Mouse (Mus musculus): Measurements from ENCODE around the gene Brca1. TPM values are rescaled to one million over a fixed set of nuclear protein-coding genes. Genes with fewer than 3 reads are reported as not detected.

The Brca1 gene
- polyA plus RNA-seq, 1 experiment from 2014 or later = 24.7 TPM

DNA sequence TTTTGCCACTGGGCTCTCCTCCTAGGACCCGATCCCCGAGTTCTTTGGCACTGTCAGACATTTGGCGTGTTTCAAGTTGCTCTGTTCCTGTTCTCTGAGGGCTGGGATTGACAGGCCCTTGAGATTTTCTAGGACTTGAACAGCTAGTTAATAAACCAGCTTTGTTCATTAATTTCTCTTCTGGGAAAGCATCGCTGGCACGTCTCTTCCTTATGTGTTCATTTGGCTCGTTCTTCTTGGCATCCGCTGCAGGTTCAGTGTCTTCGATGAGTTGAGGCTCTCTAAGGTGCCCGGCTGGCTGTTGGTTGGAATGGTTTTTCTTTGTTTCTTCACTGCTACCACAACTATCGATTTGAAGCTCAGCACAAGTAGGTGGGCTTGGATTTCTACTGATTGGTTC lies 26.7 kb downstream of the Brca1 start:
- DNase-seq (ENCODE audit: low spot score) (no peak), ATAC-seq (replicated peaks; ENCODE audit: insufficient number of reproducible peaks, low FRiP score, low TSS enrichment, low read depth) (no peak)
- no peak overlapping the region for H3K4me2 ChIP-seq (ENCODE audit: low read depth, low read length)
- H3K9me3 ChIP-seq (replicated peaks; ENCODE audit: control insufficient read depth, low read length) = no peaks in the 10 kb centered on the region
- H3K36me3 ChIP-seq (replicated peaks; ENCODE audit: control insufficient read depth, insufficient read depth, low read depth, low read length) = no peaks in the 10 kb centered on the region; the same call in 1 of the 2 replicates
- no peak overlapping the region for H3K27ac ChIP-seq (replicated peaks; ENCODE audit: low read depth, low read length)
- no peaks in the 10 kb centered on the region for H3K27me3 ChIP-seq (ENCODE audit: control insufficient read depth, insufficient read depth, low read length)
- WGBS = 94% methylated on average over 10 of the region's 10 CpGs
- H3K4me1 ChIP-seq (ENCODE audit: control insufficient read depth, insufficient read depth, low read length) = no peaks in the 10 kb centered on the region
- no peak overlapping the region for H3K9ac ChIP-seq (replicated peaks; ENCODE audit: low read length)
- no peak overlapping the region for H3K4me3 ChIP-seq (ENCODE audit: low read depth, low read length)

DNA sequence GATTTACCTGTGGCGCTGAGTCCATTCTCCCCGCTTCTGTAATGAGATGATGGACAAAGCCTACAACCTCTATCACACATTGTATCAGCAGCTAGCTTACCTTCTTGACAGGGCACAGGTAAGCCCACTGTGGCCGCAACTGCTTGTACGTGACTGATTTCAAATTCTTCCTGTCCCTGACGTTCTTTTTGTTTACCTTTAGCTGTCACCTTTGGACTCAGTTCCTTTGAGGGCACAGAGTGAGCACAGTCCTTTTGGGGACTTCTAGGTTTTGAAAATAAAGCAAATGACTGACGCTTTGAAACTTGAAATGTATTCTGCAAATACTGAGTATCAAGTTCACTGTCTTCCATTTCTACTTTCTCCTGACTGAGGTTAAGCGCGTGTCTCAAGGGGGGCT lies 27.3 kb downstream of the Brca1 start:
- no peak for ATAC-seq (replicated peaks; ENCODE audit: insufficient number of reproducible peaks, low FRiP score, low TSS enrichment, low read depth)
- Histone ChIP-seq H3K9ac (replicated peaks; ENCODE audit: low read length) (no peak overlapping the region), H3K9me3 (replicated peaks; ENCODE audit: control insufficient read depth, low read length) (no peaks in the 10 kb centered on the region), H3K27me3 (ENCODE audit: control insufficient read depth, insufficient read depth, low read length) (no peaks in the 10 kb centered on the region), H3K4me1 (ENCODE audit: control insufficient read depth, insufficient read depth, low read length) (no peaks in the 10 kb centered on the region), H3K27ac (replicated peaks; ENCODE audit: low read depth, low read length) (no peak overlapping the region), H3K4me3 (ENCODE audit: low read depth, low read length) (no peak overlapping the region), H3K36me3 (replicated peaks; ENCODE audit: control insufficient read depth, insufficient read depth, low read depth, low read length) (no peaks in the 10 kb centered on the region; the same call in 1 of the 2 replicates), H3K4me2 (ENCODE audit: low read depth, low read length) (no peak overlapping the region)
- 94% methylated on average over 8 of the region's 8 CpGs for WGBS
- DNase-seq (ENCODE audit: low spot score) = no peak

DNA sequence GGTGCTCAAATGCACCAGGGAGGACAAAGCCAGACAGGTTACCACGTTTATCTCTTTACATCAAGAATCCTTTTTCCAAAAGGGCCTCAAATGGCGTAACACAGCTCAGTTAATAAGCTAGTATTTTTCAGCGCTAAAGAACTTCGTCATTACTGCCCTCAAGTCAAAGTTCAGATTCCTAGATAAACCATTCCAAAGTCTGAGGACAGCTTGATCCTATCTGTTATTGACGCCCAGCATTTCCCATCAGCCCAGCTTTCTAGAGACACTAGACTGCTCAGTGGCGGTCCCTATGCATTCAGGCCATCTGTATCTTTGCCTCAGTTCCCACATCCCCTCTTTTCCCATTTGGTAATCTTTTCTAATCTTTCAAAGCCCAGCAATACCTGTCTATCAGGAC lies 32.4 kb downstream of the Brca1 start:
- Histone ChIP-seq H3K4me3 (ENCODE audit: low read depth, low read length) (no peak overlapping the region), H3K27ac (replicated peaks; ENCODE audit: low read depth, low read length) (no peak overlapping the region), H3K36me3 (replicated peaks; ENCODE audit: control insufficient read depth, insufficient read depth, low read depth, low read length) (peaks cover 3% of the 10 kb centered on the region; the same call in 1 of the 2 replicates), H3K27me3 (ENCODE audit: control insufficient read depth, insufficient read depth, low read length) (no peaks in the 10 kb centered on the region), H3K4me1 (ENCODE audit: control insufficient read depth, insufficient read depth, low read length) (no peaks in the 10 kb centered on the region), H3K9me3 (replicated peaks; ENCODE audit: control insufficient read depth, low read length) (no peaks in the 10 kb centered on the region), H3K9ac (replicated peaks; ENCODE audit: low read length) (no peak overlapping the region), H3K4me2 (ENCODE audit: low read depth, low read length) (no peak overlapping the region)
- DNase-seq (ENCODE audit: low spot score) = no peak
- WGBS = 90% methylated on average over 6 of the region's 6 CpGs
- no peak for ATAC-seq (replicated peaks; ENCODE audit: insufficient number of reproducible peaks, low FRiP score, low TSS enrichment, low read depth)

DNA sequence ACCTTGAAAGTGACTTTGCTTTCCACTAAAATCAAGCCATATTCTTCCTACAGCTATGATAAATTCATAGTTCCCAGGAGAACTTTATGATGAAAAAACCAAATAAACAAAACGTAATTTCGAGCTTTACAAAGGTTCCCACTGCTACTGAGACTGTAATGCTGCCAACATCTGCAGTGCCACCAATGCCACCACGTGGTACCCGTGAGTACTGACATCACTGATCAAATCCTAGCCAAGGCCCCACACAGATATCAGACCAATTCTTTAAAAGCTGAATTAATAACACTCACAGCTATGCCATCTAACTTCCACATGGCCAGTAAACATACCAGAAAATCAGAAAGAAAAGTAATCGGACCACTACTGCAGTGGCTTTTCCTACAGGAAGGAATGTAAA lies 32.8 kb downstream of the Brca1 start:
- H3K4me1 ChIP-seq (ENCODE audit: control insufficient read depth, insufficient read depth, low read length) = no peaks in the 10 kb centered on the region
- peaks cover 3% of the 10 kb centered on the region; the same call in 1 of the 2 replicates for H3K36me3 ChIP-seq (replicated peaks; ENCODE audit: control insufficient read depth, insufficient read depth, low read depth, low read length)

DNA sequence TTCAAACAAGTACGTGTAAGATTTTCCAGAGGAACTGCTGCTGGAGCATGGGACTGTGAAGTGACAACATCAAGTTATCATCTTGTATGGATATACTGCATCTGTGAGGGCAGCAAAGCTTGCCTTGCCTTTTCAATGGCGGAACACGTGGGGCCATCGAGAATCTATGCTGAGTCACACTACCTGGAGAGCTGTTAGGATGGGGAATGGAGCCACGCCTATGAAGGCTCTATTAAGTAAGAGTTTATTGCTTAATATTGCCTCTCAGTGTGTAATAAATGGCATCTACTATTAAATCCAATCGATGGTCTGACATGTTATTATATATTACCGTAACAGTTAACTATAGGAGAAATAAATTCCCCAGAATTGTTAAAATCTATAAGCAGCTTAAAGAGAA lies 44.7 kb downstream of the Brca1 start:
- Histone ChIP-seq H3K9me3 (replicated peaks; ENCODE audit: control insufficient read depth, low read length) (no peaks in the 10 kb centered on the region), H3K27me3 (ENCODE audit: control insufficient read depth, insufficient read depth, low read length) (no peaks in the 10 kb centered on the region), H3K4me1 (ENCODE audit: control insufficient read depth, insufficient read depth, low read length) (no peaks in the 10 kb centered on the region), H3K27ac (replicated peaks; ENCODE audit: low read depth, low read length) (no peak overlapping the region), H3K36me3 (replicated peaks; ENCODE audit: control insufficient read depth, insufficient read depth, low read depth, low read length) (peaks cover 2% of the 10 kb centered on the region), H3K4me3 (ENCODE audit: low read depth, low read length) (no peak overlapping the region), H3K4me2 (ENCODE audit: low read depth, low read length) (no peak overlapping the region), H3K9ac (replicated peaks; ENCODE audit: low read length) (no peak overlapping the region)
- 96% methylated on average over 7 of the region's 7 CpGs for WGBS
- ATAC-seq (replicated peaks; ENCODE audit: insufficient number of reproducible peaks, low FRiP score, low TSS enrichment, low read depth) = no peak
- DNase-seq (ENCODE audit: low spot score) = no peak

More for the DNA sequence above, 32.8 kb downstream of the Brca1 start:
- H3K27ac ChIP-seq (replicated peaks; ENCODE audit: low read depth, low read length) = no peak overlapping the region
- WGBS = 83% methylated on average over 5 of the region's 5 CpGs
- H3K9me3 ChIP-seq (replicated peaks; ENCODE audit: control insufficient read depth, low read length) = no peaks in the 10 kb centered on the region
- no peak overlapping the region for H3K4me2 ChIP-seq (ENCODE audit: low read depth, low read length)
- no peak overlapping the region for H3K9ac ChIP-seq (replicated peaks; ENCODE audit: low read length)
- ATAC-seq (replicated peaks; ENCODE audit: insufficient number of reproducible peaks, low FRiP score, low TSS enrichment, low read depth) = no peak
- H3K27me3 ChIP-seq (ENCODE audit: control insufficient read depth, insufficient read depth, low read length) = no peaks in the 10 kb centered on the region
- no peak for DNase-seq (ENCODE audit: low spot score)
- H3K4me3 ChIP-seq (ENCODE audit: low read depth, low read length) = no peak overlapping the region

DNA sequence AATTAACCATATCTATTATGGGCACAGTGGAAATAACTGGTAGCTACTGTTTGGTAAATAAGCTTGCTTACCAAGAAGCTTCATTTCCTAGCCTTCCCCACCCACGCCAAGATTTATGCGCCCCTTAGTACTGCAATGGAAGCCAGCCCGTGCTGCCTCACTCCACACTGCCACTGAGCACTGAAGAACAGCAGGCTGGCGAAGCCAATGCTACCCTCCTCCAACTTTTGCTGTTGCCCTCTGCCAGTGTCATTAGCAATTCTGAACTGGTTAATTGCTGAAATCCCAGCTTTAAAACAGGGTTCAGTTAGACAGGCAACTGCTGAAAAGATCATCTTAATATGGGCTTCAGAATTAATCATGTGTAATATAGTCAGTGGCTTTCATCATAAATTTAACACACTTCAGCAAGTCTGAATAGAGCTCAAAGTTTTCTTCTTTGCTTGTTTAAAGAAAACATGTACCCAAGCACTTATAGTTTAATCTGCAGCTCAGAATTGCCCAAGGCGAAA lies 45.4 kb downstream of the Brca1 start:
- Histone ChIP-seq H3K4me2 (ENCODE audit: low read depth, low read length) (no peak overlapping the region), H3K4me1 (ENCODE audit: control insufficient read depth, insufficient read depth, low read length) (no peaks in the 10 kb centered on the region), H3K27me3 (ENCODE audit: control insufficient read depth, insufficient read depth, low read length) (no peaks in the 10 kb centered on the region), H3K27ac (replicated peaks; ENCODE audit: low read depth, low read length) (no peak overlapping the region), H3K9me3 (replicated peaks; ENCODE audit: control insufficient read depth, low read length) (no peaks in the 10 kb centered on the region), H3K9ac (replicated peaks; ENCODE audit: low read length) (no peak overlapping the region), H3K4me3 (ENCODE audit: low read depth, low read length) (no peak overlapping the region), H3K36me3 (replicated peaks; ENCODE audit: control insufficient read depth, insufficient read depth, low read depth, low read length) (no peaks in the 10 kb centered on the region; the same call in none of the 2 replicates)
- 95% methylated on average over 5 of the region's 5 CpGs for WGBS
- DNase-seq (ENCODE audit: low spot score) (no peak), ATAC-seq (replicated peaks; ENCODE audit: insufficient number of reproducible peaks, low FRiP score, low TSS enrichment, low read depth) (no peak)

DNA sequence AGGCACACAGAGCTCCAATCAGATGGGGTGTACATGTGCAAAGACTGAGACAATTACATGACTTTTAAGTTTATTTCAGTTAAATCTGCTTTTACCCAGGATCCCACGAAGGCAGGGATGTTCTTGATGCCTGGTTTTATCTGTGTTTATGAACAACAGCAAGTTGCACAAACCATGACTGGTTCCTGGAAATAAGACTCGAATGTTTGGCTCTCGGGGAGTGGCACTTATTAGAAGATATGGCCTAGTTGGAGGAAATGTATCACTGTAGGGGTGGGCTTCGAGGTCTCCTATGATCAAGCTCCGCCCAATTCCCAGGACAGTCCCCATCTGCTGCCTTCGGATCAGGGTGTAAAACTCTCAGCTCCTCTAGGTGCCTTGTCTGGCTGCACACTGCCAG lies 65.6 kb downstream of the Brca1 start:
- Histone ChIP-seq H3K4me2 (ENCODE audit: low read depth, low read length) (no peak overlapping the region), H3K27ac (replicated peaks; ENCODE audit: low read depth, low read length) (no peak overlapping the region), H3K4me3 (ENCODE audit: low read depth, low read length) (no peak overlapping the region), H3K4me1 (ENCODE audit: control insufficient read depth, insufficient read depth, low read length) (no peaks in the 10 kb centered on the region), H3K9me3 (replicated peaks; ENCODE audit: control insufficient read depth, low read length) (no peaks in the 10 kb centered on the region), H3K27me3 (ENCODE audit: control insufficient read depth, insufficient read depth, low read length) (no peaks in the 10 kb centered on the region), H3K9ac (replicated peaks; ENCODE audit: low read length) (no peak overlapping the region), H3K36me3 (replicated peaks; ENCODE audit: control insufficient read depth, insufficient read depth, low read depth, low read length) (no peaks in the 10 kb centered on the region)
- DNase-seq (ENCODE audit: low spot score) (no peak), ATAC-seq (replicated peaks; ENCODE audit: insufficient number of reproducible peaks, low FRiP score, low TSS enrichment, low read depth) (no peak)
- WGBS = 82% methylated on average over 6 of the region's 6 CpGs

DNA sequence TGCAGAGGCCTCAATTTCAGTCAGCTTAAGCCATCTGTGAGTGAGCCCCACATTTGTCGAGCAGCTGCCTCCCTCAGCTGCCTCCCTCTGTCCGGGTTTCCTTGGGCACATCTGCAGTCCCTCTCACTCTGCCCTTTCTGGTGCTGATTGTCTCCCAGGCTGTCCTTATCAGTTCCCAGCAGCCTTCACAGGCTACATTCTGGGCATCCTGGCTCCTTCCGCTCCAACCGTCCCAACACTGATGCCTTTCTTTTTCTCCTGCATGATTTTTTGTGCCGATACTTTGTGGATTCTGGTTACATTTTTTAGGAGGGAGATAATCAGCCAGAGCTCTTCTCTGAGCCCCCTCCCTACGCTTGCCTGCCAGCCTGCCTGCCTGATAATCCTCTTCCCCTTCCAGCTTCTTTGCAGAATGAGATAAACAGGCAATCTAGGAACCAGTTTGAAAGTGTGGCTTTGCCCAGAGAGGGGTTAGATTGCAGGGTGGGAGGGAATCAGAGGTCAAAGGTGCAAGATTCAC lies 66.2 kb downstream of the Brca1 start:
- Histone ChIP-seq H3K4me3 (ENCODE audit: low read depth, low read length) (no peak overlapping the region), H3K9me3 (replicated peaks; ENCODE audit: control insufficient read depth, low read length) (no peaks in the 10 kb centered on the region), H3K27me3 (ENCODE audit: control insufficient read depth, insufficient read depth, low read length) (no peaks in the 10 kb centered on the region), H3K9ac (replicated peaks; ENCODE audit: low read length) (no peak overlapping the region), H3K27ac (replicated peaks; ENCODE audit: low read depth, low read length) (no peak overlapping the region), H3K36me3 (replicated peaks; ENCODE audit: control insufficient read depth, insufficient read depth, low read depth, low read length) (no peaks in the 10 kb centered on the region), H3K4me2 (ENCODE audit: low read depth, low read length) (no peak overlapping the region), H3K4me1 (ENCODE audit: control insufficient read depth, insufficient read depth, low read length) (no peaks in the 10 kb centered on the region; the same call in 1 of the 2 replicates)
- WGBS = 64% methylated on average over 6 of the region's 6 CpGs
- no peak for DNase-seq (ENCODE audit: low spot score)
- no peak for ATAC-seq (replicated peaks; ENCODE audit: insufficient number of reproducible peaks, low FRiP score, low TSS enrichment, low read depth)

Data from embryonic facial prominence, embryonic 11.5 days (tissue).